Mouse (Mus musculus) kidney, adult 2 months (tissue): Measurements from ENCODE around the gene Ubl7. TPM values are rescaled to one million over a fixed set of nuclear protein-coding genes. Genes with fewer than 3 reads are reported as not detected.

ENCODE experiments used
- DNase-seq: peaks from one replicate; pipeline ENCODE4 v3.0.0; 2021
- H3K27ac ChIP-seq: fragments of 200-500 bp; 2 replicates; pipeline ENCODE4 v1.5.1; 2012; ENCODE audit warnings: low read depth, low read length, control low read depth, inconsistent platforms; ENCODE audit not compliant: insufficient read depth
- H3K27me3 ChIP-seq: fragments of 200-500 bp; replicated peaks from 2 replicates; pipeline ENCODE4 v1.6.1; 2012; ENCODE audit warnings: mild to moderate bottlenecking, moderate library complexity, low read length, inconsistent platforms; ENCODE audit not compliant: control insufficient read depth, insufficient read depth
- H3K36me3 ChIP-seq: fragments of 200-500 bp; 2 replicates; pipeline ENCODE4 v1.6.1; 2012; ENCODE audit warnings: mild to moderate bottlenecking, moderate library complexity, low read length, inconsistent platforms; ENCODE audit not compliant: control insufficient read depth, insufficient read depth
- H3K4me1 ChIP-seq: fragments of 200-500 bp; 2 replicates; pipeline ENCODE4 v1.6.1; 2011; ENCODE audit warnings: low read length; ENCODE audit not compliant: control insufficient read depth, insufficient read depth
- H3K4me3 ChIP-seq: fragments of 200-500 bp; 2 replicates; pipeline ENCODE4 v1.5.1; 2011; ENCODE audit warnings: mild to moderate bottlenecking, low read depth, low read length, control low read depth; ENCODE audit not compliant: insufficient read depth
- CTCF ChIP-seq: fragments of 200-500 bp; conservative IDR thresholded peaks from 2 replicates; pipeline ENCODE4 v1.5.1; 2011; ENCODE audit warnings: low read depth, mild to moderate bottlenecking, control low read depth, low read length, moderate library complexity, mixed read lengths; ENCODE audit not compliant: insufficient read depth, insufficient read length
- POLR2A ChIP-seq: fragments of 200-500 bp; IDR thresholded peaks from one replicate; pipeline ENCODE4 v1.6.1; 2011; ENCODE audit warnings: low read depth, low read length, control low read depth
- WGBS: fragments of 180-500 bp; shearing (Covaris S2); methylation state at CpG from one replicate; pipeline ENCODE4 v1.1.7; 2018; 5-methylcytosine and 5-hydroxymethylcytosine counted together
- polyA plus RNA-seq: library from polyadenylated mRNA; depleted of rRNA; stranded (reverse); fragments of >200 nt; gene quantifications from 2 replicates; pipeline ENCODE4 v1.2.3, GENCODE M21; 2012

Ubl7 gene
- polyA plus RNA-seq, 1 experiment, result 144 TPM

- Histone ChIP-seq H3K4me3 (no peak overlapping the region), H3K27me3 (no peaks in the 10 kb centered on the region), H3K4me1 (no peaks in the 10 kb centered on the region; the same call in 1 of the 2 replicates), H3K36me3 (no peaks in the 10 kb centered on the region), H3K27ac (peak overlapping the region; percentile 37)
- peak; percentile 72 for DNase-seq
- WGBS, result 77% methylated on average over 11 of the region's 11 CpGs
- TF ChIP-seq POLR2A (no peak), CTCF (no peak)
Observed at GRCm38 (mm10) chr9:57969736-57970495, 59.1 kb downstream of the Ubl7 start.

GRCm38 (mm10) chr9:57971413-57971812 lies 60.6 kb downstream of the Ubl7 start:
- H3K4me3 ChIP-seq, result no peak overlapping the region
- no peaks in the 10 kb centered on the region for H3K27me3 ChIP-seq
- H3K36me3 ChIP-seq, result no peaks in the 10 kb centered on the region
- H3K27ac ChIP-seq, result peak overlapping the region; percentile 47; the same call in 1 of the 2 replicates
- 96% methylated on average over 5 of the region's 5 CpGs for WGBS
- no peaks in the 10 kb centered on the region; the same call in 1 of the 2 replicates for H3K4me1 ChIP-seq
- no peak for TF ChIP-seq CTCF
- no peak for TF ChIP-seq POLR2A
- DNase-seq, result no peak

DNA sequence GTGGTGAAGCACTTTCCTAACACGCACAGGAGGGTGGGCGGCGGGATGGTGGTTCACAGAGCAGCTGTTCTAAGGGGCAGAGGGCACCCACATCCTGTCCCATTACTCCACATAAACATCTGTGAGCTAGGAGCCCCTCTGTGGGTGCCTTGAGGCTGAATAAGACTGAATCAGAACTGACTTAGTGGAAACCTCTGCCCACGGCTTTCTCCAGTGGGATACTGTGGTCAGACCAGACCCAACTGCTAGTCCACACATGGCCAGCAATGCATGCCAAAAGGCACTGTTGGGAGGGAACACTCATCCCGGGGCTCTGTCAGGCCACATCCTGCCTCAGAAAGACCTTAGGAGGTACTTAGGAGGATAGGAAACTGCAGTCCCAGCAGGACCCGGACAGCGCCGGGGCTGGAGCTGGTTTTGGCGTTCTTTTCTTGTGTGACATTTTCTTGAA lies 61.4 kb downstream of the Ubl7 start:
- no peak overlapping the region for H3K4me3 ChIP-seq
- H3K27ac ChIP-seq, result peak overlapping the region; percentile 52
- WGBS, result 53% methylated on average over 9 of the region's 9 CpGs

DNA sequence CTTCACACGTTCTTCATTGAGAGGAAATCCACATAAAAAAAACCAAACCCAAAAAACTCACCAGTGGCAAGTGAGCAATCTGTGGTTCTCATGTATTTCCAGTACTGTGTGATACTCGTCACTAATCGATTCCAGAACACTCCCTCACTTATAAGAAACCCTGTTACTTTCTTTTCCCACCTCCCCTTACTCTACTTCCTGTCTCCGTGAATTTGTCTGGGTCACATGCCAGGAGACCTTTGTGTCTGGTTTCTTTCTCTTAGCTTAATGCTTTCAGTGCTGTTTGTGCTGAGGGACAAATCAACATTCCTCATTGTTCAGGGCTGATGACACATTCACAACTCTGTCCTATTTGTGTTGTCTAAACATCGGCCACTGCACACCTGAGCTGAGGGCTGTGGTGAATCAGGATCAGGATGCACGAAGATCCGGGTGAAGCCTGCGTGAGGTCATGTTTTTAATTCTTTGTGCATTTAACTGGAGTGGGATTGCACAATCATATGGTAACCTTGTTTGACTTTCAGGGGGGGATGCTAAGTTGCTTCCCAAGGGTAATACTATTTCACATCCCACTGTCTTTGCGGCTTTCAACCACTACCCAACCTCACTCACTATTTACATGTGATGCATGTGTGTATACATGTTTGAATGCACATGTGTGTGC lies 62.1 kb downstream of the Ubl7 start:
- no peaks in the 10 kb centered on the region for H3K27me3 ChIP-seq
- 59% methylated on average over 9 of the region's 9 CpGs for WGBS
- no peak for DNase-seq
- TF ChIP-seq CTCF (no peak), POLR2A (no peak)
- H3K27ac ChIP-seq, result peak overlapping the region; percentile 24
- no peaks in the 10 kb centered on the region; the same call in 1 of the 2 replicates for H3K4me1 ChIP-seq
- H3K4me3 ChIP-seq, result no peak overlapping the region
- H3K36me3 ChIP-seq, result no peaks in the 10 kb centered on the region

More for the DNA sequence above, 61.4 kb downstream of the Ubl7 start:
- Histone ChIP-seq H3K36me3 (no peaks in the 10 kb centered on the region), H3K27me3 (no peaks in the 10 kb centered on the region), H3K4me1 (no peaks in the 10 kb centered on the region; the same call in 1 of the 2 replicates)
- peak; percentile 46 for DNase-seq
- TF ChIP-seq CTCF (no peak), POLR2A (no peak)

- TF ChIP-seq POLR2A (no peak), CTCF (no peak)
- DNase-seq, result no peak
- WGBS, result 83% methylated on average over 6 of the region's 6 CpGs
- Histone ChIP-seq H3K4me3 (no peak overlapping the region), H3K27ac (no peak overlapping the region; the same call in 1 of the 2 replicates), H3K36me3 (no peaks in the 10 kb centered on the region), H3K4me1 (no peaks in the 10 kb centered on the region; the same call in 1 of the 2 replicates), H3K27me3 (no peaks in the 10 kb centered on the region)
Observed at GRCm38 (mm10) chr9:57973440-57974066, 62.8 kb downstream of the Ubl7 start.

GRCm38 (mm10) chr9:57974221-57974620 lies 63.4 kb downstream of the Ubl7 start:
- H3K4me1 ChIP-seq, result no peaks in the 10 kb centered on the region; the same call in 1 of the 2 replicates
- no peaks in the 10 kb centered on the region for H3K27me3 ChIP-seq
- H3K36me3 ChIP-seq, result no peaks in the 10 kb centered on the region
- H3K27ac ChIP-seq, result no peak overlapping the region
- no peak for DNase-seq
- no peak for TF ChIP-seq CTCF
- TF ChIP-seq POLR2A, result no peak
- WGBS, result 72% methylated on average over 5 of the region's 5 CpGs
- no peak overlapping the region for H3K4me3 ChIP-seq

DNA sequence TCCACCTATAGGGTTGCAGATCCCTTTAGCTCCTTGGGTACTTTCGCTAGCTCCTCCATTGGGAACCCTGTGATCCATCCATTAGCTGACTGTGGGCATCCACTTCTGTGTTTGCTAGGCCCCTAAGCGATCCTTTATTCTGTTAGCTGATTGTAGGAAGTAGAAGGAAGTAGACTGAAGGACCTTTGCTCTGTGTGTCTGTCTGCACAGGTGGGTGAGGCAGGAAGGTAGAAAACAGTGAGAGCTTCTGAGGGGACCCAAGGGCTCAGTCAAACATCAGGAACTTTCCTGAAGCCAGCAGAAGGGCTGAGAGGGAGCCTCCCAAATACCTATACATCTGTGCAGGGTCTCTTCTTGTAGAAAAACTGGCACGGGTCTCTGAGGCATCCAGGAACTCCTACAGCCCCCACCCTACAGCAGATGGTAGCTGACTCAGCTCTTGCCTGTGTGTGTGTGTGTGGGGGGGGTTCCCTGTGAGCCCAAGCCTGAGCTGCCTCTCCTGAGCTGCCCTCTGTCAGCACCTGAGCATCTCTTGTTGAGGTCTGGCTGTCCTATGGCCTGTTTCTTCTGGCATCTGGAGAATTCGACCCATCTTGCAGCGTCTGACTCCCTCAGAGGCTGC lies 64.5 kb downstream of the Ubl7 start:
- Histone ChIP-seq H3K27ac (no peak overlapping the region), H3K4me3 (no peak overlapping the region), H3K36me3 (no peaks in the 10 kb centered on the region), H3K27me3 (no peaks in the 10 kb centered on the region), H3K4me1 (no peaks in the 10 kb centered on the region; the same call in 1 of the 2 replicates)
- TF ChIP-seq POLR2A (no peak), CTCF (no peak)
- DNase-seq, result no peak
- WGBS, result 69% methylated on average over 5 of the region's 5 CpGs
